Mouse (Mus musculus) thymus, postnatal 4 days (tissue): ENCODE measurements around the gene Calml4.
A peak's percentile ranks its signal among the peaks of the same experiment; 100 is the strongest.
"Not testable (repeated sequence)": the region's sequence is repeated elsewhere in the genome, so short reads cannot be mapped to it uniquely, and the experiment has no call there.

Experiments
- DNase-seq: peaks from one replicate; pipeline ENCODE4 v3.0.0; 2021

The Calml4 gene

GRCm38 (mm10) chr9:62835705-62836446 lies 22.0 kb upstream of the Calml4 start:
- no peak for DNase-seq

GRCm38 (mm10) chr9:62837611-62838010 lies 20.3 kb upstream of the Calml4 start:
- no peak for DNase-seq

GRCm38 (mm10) chr9:62838146-62838505 lies 19.8 kb upstream of the Calml4 start:
- no peak for DNase-seq

- DNase-seq: peak; percentile 82
These were observed 19.2 kb upstream of the Calml4 start, which contains the start of gene Cln6 for GRCm38 (mm10) chr9:62838506-62839171. Gene Cln6 (plus strand): TSS chr9:62838785.

GRCm38 (mm10) chr9:62839172-62839770 lies 18.6 kb upstream of the Calml4 start:
- DNase-seq: no peak

- DNase-seq: no peak
These were observed 14.4 kb upstream of the Calml4 start for GRCm38 (mm10) chr9:62843356-62844024.

GRCm38 (mm10) chr9:62844461-62844860 lies 13.4 kb upstream of the Calml4 start:
- no peak for DNase-seq

- peak; percentile 94 for DNase-seq
These were observed 10.2 kb upstream of the Calml4 start for GRCm38 (mm10) chr9:62847694-62848093.

GRCm38 (mm10) chr9:62848641-62849040 lies 9.2 kb upstream of the Calml4 start:
- DNase-seq: no peak

GRCm38 (mm10) chr9:62851571-62851970 lies 6.3 kb upstream of the Calml4 start:
- DNase-seq: peak; percentile 78

- DNase-seq: no peak
These were observed 3.4 kb upstream of the Calml4 start for GRCm38 (mm10) chr9:62854483-62854882.

GRCm38 (mm10) chr9:62857216-62857615 lies 664 bp upstream of the Calml4 start:
- no peak for DNase-seq

GRCm38 (mm10) chr9:62858266-62859019 lies 563 bp downstream of the Calml4 start:
- no peak for DNase-seq

GRCm38 (mm10) chr9:62860102-62860501 lies 2.2 kb downstream of the Calml4 start:
- not testable (repeated sequence) for DNase-seq

- DNase-seq: no peak
These were observed 3.0 kb downstream of the Calml4 start for GRCm38 (mm10) chr9:62860866-62861265.

GRCm38 (mm10) chr9:62869236-62869635 lies 11.4 kb downstream of the Calml4 start:
- DNase-seq: not testable (repeated sequence)

GRCm38 (mm10) chr9:62870728-62871127 lies 12.8 kb downstream of the Calml4 start:
- DNase-seq: no peak

GRCm38 (mm10) chr9:62876966-62877616 lies 19.2 kb downstream of the Calml4 start:
- DNase-seq: no peak

GRCm38 (mm10) chr9:62877825-62878224 lies 19.9 kb downstream of the Calml4 start:
- DNase-seq: no peak

GRCm38 (mm10) chr9:62881871-62882270 lies 24.0 kb downstream of the Calml4 start:
- DNase-seq: no peak

- no peak for DNase-seq
These were observed 36.6 kb downstream of the Calml4 start for GRCm38 (mm10) chr9:62894486-62894885.

- no peak for DNase-seq
These were observed 43.9 kb downstream of the Calml4 start for GRCm38 (mm10) chr9:62901736-62902135.
